Mouse (Mus musculus): Measurements from ENCODE around the gene Slc25a39.

- no peak for TF ChIP-seq CTCF (IDR thresholded peaks at IDR 0.05; ENCODE audit: insufficient read depth, low read depth, low read length)
- no peak for TF ChIP-seq POLR2A (IDR thresholded peaks at IDR 0.05; ENCODE audit: insufficient read depth, low read depth, low read length)
Observed at GRCm38 (mm10) chr11:102380091-102380490, 27.7 kb downstream of the Slc25a39 start.

All from olfactory bulb, adult 2 months (tissue).